Mouse (Mus musculus) myocyte (in vitro differentiated cells): ENCODE measurements around the gene Mthfd2l.

Experiments used
- MYOD1 ChIP-seq, 3 experiments: IDR thresholded peaks; one replicate each; pipeline ENCODE4 v1.6.1; 2011; ENCODE audit warnings: control low read depth in 2 of 3, low read depth in 2 of 3, mild to moderate bottlenecking in 2 of 3, moderate library complexity in 1 of 3; ENCODE audit not compliant: insufficient read length in 2 of 3, control insufficient read depth in 1 of 3
- MYOG ChIP-seq, 3 experiments: IDR thresholded peaks; one replicate each; pipeline ENCODE4 v1.6.1; 2011; ENCODE audit warnings: control low read depth in 2 of 3, low read depth in 2 of 3, mild to moderate bottlenecking in 2 of 3; ENCODE audit not compliant: insufficient read length in 2 of 3, control insufficient read depth in 1 of 3, insufficient read depth in 1 of 3
- POLR2A ChIP-seq: IDR thresholded peaks from one replicate; pipeline ENCODE4 v1.6.1; 2011; ENCODE audit warnings: low read depth, mild to moderate bottlenecking, control low read depth, moderate library complexity; ENCODE audit not compliant: insufficient read length
- POLR2AphosphoS2 ChIP-seq: IDR thresholded peaks from one replicate; pipeline ENCODE4 v1.6.1; 2011; ENCODE audit warnings: low read depth, control low read depth; ENCODE audit not compliant: insufficient read length
- REST ChIP-seq: IDR thresholded peaks from one replicate; pipeline ENCODE4 v1.6.1; 2011; ENCODE audit warnings: mild to moderate bottlenecking, control low read depth, moderate library complexity; ENCODE audit not compliant: insufficient read depth, insufficient read length
- TCF12 ChIP-seq: IDR thresholded peaks from one replicate; pipeline ENCODE4 v1.6.1; 2011; ENCODE audit warnings: mild to moderate bottlenecking, control low read depth; ENCODE audit not compliant: poor library complexity, insufficient read depth, severe bottlenecking
- TCF3 ChIP-seq: IDR thresholded peaks from one replicate; pipeline ENCODE4 v1.6.1; 2011; ENCODE audit warnings: low read depth, control low read depth; ENCODE audit not compliant: insufficient read length
- USF1 ChIP-seq: IDR thresholded peaks from one replicate; pipeline ENCODE4 v1.6.1; 2011; ENCODE audit warnings: low read depth, mild to moderate bottlenecking, control low read depth, moderate library complexity

GRCm38 (mm10) chr5:90884628-90885242 is 46.2 kb upstream of the Mthfd2l start:
- no peak for TF ChIP-seq MYOG (IDR thresholded peaks at IDR 0.05; ENCODE audit: control insufficient read depth in 1 of 3, insufficient read depth in 1 of 3, insufficient read length in 2 of 3, low read depth in 2 of 3)
- TF ChIP-seq USF1, result no peak
- no peak for TF ChIP-seq MYOD1 (IDR thresholded peaks at IDR 0.05; ENCODE audit: control insufficient read depth in 1 of 3, insufficient read length in 2 of 3, low read depth in 2 of 3)
- no peak for TF ChIP-seq POLR2A
- TF ChIP-seq TCF3, result no peak
- no peak for TF ChIP-seq POLR2AphosphoS2
- no peak for TF ChIP-seq TCF12
- no peak for TF ChIP-seq REST
